Mouse (Mus musculus) gastrocnemius, postnatal 14 days (tissue): ENCODE results near the gene Ms4a13. TPM values are rescaled to one million over a fixed set of nuclear protein-coding genes. Genes with fewer than 3 reads are reported as not detected.

Experiments
- total RNA-seq, 2 experiments: library from RNA; stranded (reverse); gene quantifications; 2 replicates each; pipeline ENCODE4 v1.2.3; 2021

Gene Ms4a13
- total RNA-seq, 2 experiments from 2014 or later: not detected

Other genes starting within 250 kb of the Ms4a13 start
- 10 to 100 TPM; 17.7 to 25.7 TPM for gene Ccdc86, start 247.5 kb downstream of the Ms4a13 start, total RNA-seq
- not detected for gene Ms4a10, start 222.1 kb downstream of the Ms4a13 start, total RNA-seq
- not detected for gene Ms4a15, start 203.5 kb downstream of the Ms4a13 start, total RNA-seq
- not detected for gene Ms4a18, start 178.7 kb downstream of the Ms4a13 start, total RNA-seq
- under 1 TPM; 0.71 to 0.78 TPM for gene Ms4a8a, start 115.6 kb downstream of the Ms4a13 start, total RNA-seq
- gene 1700017D01Rik, start 65.9 kb downstream of the Ms4a13 start, total RNA-seq: under 1 TPM in 1 of 2 experiments, not detected in 1; 0.23 TPM
- not detected for gene 1700025F22Rik, start 31.4 kb downstream of the Ms4a13 start, total RNA-seq
- gene Ms4a12, start 35.7 kb upstream of the Ms4a13 start, total RNA-seq: not detected
- gene Ms4a1, start 69.5 kb upstream of the Ms4a13 start, total RNA-seq: under 1 TPM in 1 of 2 experiments, not detected in 1; 0.10 TPM
- gene Ms4a5, start 87.1 kb upstream of the Ms4a13 start, total RNA-seq: not detected
- under 1 TPM in 1 of 2 experiments, not detected in 1; 0.06 TPM for gene Ms4a14, start 117.7 kb upstream of the Ms4a13 start, total RNA-seq
- gene Ms4a7, start 139.4 kb upstream of the Ms4a13 start, total RNA-seq: 1 to 10 TPM in 1 of 2 experiments, under 1 TPM in 1; 0.82 to 1.3 TPM
- 1 to 10 TPM; 4.5 to 7.7 TPM for gene Ms4a4a, start 178.8 kb upstream of the Ms4a13 start, total RNA-seq
- not detected for gene Ms4a4c, start 208.0 kb upstream of the Ms4a13 start, total RNA-seq
- under 1 TPM in 1 of 2 experiments, not detected in 1; 0.20 TPM for gene Ms4a4b, start 246.8 kb upstream of the Ms4a13 start, total RNA-seq